Mouse (Mus musculus) c-Kit-positive CD71-negative TER-119-negative erythroid progenitor cells, embryonic 14.5 days (primary cell): ENCODE data around the gene Zc3h7a.
"Not testable (repeated sequence)": the region's sequence is repeated elsewhere in the genome, so short reads cannot be mapped to it uniquely, and the experiment has no call there.

Experiments
- DNase-seq: peaks from one replicate; pipeline ENCODE4 v3.0.0-alpha.2; 2013; ENCODE audit warnings: low read depth

The Zc3h7a gene

DNA sequence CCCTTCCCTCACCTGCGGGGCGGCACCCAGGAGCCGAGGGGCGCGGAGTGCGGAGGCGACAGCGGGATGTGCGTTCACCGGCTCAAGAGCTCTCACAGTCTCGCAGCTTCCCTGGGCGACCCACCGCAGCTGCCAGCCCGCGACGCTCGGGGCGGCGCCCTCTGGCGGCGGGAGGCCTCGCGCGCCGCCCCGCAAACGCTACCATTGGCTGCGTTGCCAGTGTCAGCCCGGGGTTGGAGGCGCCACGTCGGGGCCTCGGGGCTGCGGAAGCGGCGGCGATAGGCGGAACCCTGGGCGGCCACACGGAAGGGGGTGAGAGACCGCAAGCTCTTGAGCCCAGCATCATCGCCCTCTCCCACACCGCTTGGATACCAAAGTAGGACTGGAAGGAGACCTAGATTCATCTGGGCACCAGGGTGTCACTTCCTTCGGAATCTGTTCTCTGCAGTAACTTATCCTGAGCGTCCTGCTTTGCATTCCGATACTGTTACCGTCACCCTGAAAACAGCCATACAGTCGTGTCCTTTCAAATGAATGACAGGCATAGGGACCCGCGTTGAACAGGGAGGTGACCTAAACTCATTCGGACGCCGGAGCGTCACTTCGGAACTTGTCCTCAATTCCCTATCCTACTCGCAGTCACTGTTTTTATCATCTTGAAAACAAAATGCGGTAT is at the start of gene Zc3h7a:
TSS of gene Zc3h7a (minus strand) at position 186 of the 676 bp plus-strand sequence.
- DNase-seq, result peak; percentile 79

DNA sequence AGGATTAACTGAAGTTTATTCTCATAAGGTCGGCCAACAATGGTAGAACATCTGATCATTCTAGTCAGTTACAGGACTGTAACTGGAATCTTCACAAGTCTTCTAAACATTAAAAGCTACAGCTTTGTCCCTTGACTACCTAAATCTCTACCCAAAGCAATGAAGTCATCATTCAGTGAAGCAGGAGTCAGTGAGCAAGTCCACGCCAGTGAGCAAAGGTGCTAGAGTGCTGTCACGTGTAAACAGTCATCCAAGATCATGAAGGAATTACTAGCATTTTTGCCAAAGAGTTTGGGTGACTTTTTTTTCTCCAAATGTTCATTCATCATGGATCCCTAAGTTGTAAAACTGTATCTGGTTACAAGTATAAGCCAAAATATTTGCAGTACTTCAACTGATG is 41.6 kb upstream of the Zc3h7a start:
- DNase-seq, result no peak

DNA sequence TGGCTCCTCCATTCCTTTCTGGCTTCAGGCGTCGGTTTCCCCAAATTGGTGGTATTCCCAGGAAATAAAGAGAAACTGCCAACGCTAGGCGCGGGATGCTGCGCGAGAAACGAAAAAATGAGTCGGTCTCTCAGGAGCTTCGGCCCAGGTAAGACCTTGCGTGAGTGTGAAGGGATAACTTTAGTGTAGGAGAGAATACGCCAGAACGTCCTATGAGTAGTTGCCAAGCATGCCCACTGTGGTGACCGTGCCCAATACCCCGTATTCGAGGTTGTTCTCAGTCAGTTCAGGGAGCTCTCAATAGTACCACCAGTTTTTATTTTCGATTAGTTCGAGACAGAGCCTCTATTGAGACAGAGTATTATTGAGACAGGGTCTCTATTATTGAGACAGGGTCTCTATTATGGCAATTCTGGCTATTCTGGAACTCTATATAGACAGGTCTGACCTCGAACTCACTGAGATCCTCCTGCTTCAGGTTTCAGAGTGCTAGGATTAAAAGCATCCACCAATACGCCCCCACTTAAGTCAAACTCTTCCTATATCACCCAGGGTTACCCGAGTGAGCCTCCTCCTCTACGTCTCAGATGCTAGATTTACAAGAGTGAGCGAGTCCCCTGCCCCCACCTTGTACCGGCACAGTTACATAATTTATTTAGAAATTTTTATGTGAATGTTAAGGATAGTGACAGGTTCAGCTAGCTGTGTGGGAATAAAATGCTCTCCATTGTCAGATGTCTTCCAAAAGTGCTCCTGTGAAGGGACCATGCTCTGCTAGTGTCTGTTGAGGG is 27.6 kb upstream of the Zc3h7a start:
- DNase-seq, result peak; percentile 6

DNA sequence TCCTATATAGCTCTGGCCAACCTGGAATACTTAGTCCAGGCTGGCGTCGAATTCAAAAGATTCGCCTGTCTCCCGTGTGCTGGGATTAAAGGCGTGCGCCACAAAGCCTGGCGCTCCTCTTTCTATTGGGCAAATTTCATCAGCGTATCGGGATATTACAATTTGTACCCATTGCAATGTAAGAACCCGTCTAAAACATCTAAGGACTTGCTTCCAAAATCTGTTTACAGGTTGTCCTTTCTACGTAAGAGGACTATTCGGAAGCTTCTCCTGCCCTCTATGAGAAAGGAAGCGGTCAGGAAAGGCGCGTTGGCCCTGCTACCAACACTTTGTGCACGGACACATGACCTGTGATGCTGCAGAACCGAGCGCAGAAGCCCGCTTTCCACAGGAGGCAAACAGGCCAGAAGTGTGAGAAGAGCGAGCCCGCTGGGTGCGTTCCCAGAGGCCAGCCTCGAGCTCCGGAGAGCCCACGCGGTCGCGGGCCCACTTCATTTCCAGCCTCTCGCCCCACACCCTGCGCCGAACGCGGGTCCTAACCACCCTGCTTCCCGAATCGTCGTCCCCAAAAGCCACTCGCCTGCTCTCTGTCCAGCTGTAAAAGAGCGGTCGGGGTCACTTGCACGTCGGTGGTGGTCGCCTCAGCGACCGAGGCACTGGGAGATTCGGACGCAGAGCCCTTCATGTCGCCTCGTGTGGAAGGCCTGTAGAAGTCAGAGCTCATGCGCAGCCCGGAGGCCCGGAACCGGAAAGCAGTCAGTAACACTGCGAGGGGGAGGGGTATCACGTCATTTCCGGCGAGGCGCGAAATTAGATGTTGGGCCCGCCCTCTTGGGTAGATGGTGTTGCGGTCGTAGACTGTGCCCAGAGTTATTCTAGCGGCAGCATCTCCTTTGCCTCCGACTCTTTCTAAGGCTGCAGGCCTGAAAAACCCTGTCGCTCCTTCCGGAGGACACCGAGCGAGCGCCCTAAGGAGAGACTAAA is 26.7 kb upstream of the Zc3h7a start, which contains the start of gene Rsl1d1:
TSS of gene Rsl1d1 (minus strand) at position 761 of the 984 bp plus-strand sequence.
- DNase-seq, result peak; percentile 98

DNA sequence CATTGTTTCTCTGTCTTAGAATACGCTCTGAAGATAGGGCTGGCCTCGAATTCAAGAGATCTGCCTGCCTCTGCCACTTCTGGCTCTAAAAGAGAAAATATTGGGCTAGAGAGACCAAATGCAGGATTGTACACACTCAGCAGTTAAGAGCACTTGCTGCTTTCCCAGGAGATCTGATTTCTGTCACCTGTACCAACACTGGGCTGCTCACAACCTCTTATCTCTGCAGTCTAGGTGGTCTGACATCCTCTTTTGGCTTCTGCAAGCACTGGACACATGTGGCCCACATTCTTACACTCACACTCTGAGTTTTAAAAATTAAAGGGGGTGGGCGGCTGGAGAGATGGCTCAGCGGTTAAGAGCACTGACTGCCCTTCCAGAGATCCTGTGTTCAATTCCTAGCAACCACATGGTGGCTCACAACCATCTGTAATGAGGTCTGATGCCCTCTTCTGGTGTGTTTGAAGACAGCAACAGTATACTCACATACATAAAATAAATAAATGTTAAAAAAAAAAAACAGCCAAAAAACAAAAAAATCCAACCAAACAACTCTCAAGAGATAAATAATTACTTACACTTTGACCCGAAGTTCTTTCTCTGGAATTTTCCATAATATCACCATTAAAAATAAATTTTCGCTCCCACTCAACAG is 25.7 kb upstream of the Zc3h7a start:
- DNase-seq, result no peak

DNA sequence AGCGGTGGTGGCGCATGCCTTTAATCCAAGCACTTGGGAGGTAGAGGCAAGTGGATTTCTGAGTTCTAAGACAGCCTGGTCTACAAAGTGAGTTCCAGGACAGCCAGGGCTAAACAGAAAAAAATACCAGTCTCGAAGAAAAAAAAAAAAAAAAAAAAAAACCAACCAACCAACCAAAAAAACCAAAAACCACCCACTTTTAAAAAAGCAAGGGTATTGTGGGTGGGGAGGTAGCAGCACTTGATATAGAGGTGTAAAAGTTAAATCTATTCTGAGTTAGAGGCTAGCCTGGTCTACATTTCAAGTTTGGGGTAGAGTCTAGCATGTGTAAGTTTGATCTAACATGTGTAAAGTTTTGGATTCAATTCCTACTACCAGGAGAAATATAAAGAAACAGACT is 24.1 kb upstream of the Zc3h7a start:
- no peak for DNase-seq

DNA sequence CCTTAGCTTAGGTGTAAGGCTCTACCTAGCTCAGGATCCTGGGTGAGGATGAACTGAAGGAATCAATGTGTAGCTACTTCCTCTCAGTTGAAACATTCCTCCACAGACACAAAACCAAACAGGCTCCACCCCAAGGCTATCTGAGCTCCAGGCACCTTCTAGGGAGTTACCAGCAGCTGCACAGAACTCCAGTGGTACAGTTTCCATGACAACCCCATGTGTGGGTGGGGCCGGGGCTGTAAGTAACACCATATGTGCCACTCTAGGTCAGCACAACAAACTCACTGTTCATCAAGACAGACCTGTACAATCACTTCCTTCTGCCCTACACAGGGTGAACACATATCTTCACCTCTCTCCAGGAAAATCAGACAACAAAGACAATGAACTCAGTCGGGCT is 22.3 kb upstream of the Zc3h7a start:
- no peak for DNase-seq

DNA sequence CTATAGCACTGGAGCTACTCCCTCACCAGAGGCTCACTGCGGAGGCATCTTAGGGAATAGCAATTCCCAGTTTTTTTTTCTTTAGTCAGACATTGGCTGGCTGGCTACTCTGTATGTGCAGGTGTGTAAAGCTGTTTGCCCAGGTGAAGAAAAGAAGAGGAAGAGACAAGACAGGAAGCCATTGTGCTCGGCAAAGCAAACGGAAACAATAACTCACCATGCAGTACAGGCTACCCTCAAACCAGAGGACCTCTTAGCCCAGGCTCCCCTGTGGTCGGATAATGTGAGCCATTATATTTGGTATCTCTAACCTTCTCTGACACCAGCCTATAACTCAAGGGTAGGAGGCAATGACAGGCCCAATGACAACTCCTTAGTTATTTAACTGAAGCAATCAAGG is 20.9 kb upstream of the Zc3h7a start:
- no peak for DNase-seq

DNA sequence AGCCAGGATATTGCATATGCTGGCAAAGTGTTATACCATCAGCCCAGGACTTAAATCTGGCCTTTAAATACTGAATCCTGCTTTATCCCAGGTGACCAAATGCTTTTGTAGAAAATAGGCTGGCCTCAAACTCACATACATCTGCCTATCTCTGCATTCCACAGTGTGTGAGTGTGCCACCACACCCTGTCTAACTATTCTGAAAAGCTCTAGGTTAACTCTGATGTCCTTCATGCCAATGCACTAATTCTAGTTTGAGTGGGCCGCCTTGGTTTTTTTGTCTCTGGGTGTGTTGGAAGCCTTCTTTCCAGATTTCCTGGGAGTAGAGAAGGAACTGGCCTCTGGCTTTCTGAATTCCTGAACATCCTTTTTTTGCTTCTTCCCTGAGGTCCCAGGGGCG is 17.0 kb upstream of the Zc3h7a start:
- no peak for DNase-seq

DNA sequence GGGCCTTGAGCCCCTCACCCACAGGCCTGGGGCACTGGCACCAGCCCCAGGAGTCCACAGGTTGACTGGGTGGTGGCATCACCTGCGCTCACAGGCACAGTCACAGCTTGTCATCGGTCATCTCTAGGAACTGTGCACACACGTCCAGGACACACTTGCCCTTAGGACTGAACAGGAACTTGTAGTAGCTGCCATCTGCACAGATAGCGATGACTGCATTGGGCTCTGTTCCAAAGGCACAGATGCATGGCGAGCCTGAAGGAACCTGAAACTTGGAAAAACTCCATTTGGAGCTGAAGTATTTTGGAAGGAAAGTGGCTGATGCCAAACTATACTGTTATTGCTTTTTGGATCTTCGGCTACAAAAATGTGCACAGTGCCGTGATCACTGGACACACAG is 14.0 kb upstream of the Zc3h7a start:
- no peak for DNase-seq

DNA sequence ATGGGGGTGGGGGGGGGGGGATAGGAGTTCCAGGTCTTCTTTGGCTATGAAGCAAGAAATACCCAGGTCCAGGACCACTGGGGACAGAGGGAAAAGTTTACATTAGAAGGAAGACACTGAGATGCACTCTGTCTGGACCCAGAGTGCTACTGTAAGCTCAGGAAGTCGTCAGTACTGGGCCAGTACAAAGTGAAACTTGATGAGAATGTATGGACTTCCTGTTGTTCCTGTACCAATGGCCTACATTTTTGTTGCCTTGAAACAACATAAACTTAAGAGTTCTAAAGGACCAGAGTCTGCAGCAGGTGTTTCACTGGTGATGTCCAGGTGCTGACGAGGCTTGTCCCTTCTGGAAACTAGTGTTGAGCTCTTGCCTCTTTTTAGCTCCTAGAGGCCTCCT is 1.2 kb upstream of the Zc3h7a start:
- no peak for DNase-seq

DNA sequence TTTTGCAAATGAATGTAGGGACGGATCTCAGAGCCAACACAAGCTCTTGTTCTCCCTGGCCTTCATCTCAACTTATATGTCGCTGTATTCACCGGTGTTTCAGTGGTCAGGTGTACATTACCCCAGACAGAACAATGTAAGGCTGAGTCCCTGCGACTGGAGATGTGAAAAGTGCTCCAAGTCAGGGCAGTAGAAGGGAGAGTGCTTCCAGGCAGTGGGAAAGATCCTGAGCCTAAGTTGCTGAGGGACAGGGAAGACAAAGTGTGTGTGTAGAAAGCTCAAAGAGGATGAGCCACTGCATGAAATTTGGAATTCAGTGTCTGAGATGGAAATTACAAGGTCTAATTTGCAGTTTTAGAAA is 671 bp upstream of the Zc3h7a start:
- no peak for DNase-seq

DNA sequence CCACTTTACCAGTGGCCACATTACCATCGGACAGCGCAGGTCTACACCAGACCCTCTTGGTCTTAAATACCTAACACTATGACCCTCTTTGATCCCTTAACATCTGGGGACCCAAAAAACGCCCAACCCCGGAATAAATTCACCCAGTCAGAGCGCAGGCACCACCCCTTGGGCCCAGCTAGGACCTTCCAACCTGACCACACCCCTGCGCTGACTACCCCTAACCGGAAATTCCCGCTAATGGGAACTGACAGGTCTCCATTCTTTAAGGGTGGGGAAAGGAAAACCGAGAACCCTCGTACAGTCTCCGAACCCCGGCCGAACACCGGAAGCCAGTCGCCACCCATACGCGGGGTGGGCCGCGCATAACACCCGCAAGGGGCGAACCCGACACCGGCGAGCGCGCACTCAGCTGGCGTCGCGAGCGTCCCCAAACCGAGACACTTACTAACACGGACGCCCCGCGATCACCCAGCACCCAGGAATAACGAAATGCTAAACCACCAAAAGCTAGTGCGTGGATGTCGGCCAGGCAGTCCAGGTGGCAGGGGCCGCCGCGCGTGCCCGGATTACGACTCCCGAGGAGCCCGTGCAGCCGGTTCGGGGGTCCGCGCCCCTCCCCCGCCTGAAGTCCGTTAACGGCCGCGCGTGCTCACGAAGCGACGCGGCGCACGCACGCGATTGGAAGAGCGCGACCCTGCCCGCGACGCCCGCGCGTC is 545 bp downstream of the Zc3h7a start:
- peak; percentile 72 for DNase-seq

DNA sequence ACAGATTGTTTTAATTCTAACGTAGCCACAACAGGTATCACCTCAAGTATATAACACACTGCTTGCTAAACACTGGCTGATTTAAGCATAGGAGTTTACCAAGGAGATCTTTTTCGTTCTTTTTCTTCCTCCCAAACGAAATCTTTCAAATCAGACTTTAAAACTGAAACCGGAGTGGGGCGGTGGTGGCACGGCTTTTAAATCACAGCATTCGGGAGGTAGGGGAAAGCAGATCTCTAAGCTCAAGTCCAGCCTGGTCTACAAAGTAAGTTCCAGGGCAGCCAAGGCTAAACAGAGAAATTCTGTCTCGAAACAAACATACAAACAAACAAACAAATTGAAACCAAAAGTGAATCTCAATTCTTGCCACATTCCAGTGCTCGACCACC is 1.1 kb downstream of the Zc3h7a start:
- DNase-seq, result no peak

DNA sequence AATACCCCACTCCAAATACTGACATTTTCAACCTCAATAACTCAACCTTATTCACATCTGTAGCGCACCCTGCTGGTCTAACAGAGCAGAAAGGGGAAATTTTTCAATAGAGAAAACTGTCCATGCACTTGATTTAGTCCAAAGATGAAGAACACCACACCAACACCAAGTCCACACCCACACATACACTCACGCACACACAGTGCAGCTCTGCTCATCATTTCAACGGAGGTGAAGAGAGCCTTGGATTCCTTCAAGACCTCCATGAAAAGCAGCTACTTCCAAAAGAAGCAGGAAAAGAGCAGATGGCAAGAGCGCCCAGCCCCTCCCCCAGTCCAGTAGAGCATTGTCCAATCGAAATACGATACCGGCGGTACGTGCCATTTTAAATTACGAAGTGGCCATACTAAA is 1.5 kb downstream of the Zc3h7a start:
- peak; percentile 76 for DNase-seq

DNA sequence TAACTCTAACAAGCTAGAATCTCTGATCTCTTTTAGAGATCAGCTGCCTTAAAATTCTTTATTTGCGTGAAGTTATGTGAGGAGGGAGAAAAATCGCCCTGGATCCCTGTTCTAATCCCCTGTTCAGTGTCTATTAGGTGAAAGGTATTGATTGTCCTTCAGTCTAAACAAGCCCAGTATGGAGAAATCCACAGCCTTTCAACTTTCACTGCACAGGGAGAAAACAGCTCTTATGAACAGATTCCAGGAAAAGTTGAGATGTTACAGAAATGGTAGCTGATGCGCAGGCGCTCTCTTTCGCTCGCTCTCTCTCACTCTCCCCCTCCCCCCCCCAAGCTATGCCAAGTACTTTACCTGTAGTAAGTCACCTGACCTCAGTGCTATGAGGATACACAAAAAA is 4.5 kb downstream of the Zc3h7a start:
- no peak for DNase-seq

DNA sequence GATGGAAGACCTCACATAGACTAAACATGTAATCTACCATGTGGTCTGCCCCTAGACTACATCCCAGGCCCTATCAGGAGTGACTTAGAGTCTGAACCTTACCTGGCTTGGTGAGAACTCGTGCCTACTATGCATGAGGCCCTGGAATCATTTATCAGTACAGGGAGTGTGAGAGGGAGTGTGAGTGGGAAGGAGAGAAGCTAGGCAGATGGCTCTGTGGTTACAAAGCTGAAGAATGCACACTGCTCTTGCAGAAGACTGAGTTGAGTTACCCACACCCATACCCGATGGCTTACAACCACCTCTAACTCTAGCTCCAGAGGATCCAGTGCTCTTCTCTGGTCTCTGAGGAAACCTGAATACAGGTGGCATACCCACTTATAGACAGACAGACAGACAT is 9.8 kb downstream of the Zc3h7a start:
- no peak for DNase-seq

DNA sequence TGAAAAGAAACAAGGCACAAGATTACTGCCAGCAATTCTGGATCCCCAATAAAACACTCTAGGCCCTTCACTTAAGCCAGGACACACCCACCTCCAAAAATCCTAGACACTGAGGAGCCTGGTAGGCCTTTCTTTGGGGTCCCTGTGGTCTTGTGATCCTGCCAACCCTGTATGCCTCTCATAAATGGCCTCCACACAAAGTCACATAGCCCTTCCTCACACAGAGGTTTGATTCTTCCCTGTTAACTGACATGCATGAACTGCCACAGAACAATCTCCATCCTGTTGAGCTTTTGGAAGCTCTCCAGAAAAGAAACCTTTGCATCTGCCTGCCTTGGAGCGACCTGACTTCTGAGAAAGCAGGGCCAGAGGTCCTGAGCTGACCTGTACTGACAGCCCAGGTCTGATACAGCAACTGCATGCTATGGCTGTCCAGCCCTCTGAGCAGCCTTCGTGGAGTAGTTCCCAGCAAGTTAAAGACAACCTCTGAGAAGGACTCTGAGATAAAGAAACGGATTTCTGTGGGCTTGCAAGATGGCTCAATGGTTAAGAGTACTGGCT is 11.4 kb downstream of the Zc3h7a start:
- no peak for DNase-seq

DNA sequence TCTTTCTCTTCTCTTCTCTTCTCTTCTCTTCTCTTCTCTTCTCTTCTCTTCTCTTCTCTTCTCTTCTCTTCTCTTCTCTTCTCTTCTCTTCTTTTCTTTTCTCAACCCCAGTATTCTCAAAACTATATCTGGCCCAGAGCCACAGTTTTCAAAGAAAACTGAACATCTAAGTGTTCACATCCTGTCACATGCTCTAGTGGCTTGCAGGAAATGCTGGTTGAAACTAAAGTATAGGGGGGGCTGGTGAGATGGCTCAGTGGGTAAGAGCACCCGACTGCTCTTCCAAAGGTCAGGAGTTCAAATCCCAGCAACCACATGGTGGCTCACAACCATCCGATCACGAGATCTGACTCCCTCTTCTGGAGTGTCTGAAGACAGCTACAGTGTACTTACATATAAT is 18.5 kb downstream of the Zc3h7a start:
- DNase-seq, result not testable (repeated sequence)

DNA sequence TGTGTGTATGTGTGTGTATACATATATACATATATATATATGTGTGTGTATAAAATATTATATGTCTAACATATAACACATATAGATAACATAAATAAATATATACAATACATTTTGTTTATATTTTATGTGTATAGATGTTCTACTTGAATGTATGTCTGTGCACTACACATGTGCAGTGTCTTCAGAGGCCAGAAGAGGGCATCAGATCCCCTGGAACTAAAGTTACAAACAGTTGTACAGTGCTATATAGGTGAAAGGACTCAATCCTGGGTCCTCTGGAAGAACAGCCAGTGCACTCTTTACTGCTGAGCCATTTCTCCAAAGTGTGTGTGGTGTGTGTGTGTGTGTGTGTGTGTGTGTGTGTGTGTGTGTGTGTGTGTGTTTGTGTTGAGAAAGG is 21.7 kb downstream of the Zc3h7a start:
- DNase-seq, result no peak
